Mouse (Mus musculus): ENCODE measurements around the gene Gm9821.

Gm9821 gene

GRCm38 (mm10) chr2:91945483-91945882, at the start of gene Gm9821:
Gene Gm9821, plus strand, starts transcription at chr2:91945703.
- no peak for DNase-seq (ENCODE audit: low spot score)

- DNase-seq (ENCODE audit: low spot score) = no peak
Observed at GRCm38 (mm10) chr2:91897968-91898367, 47.5 kb upstream of the Gm9821 start.

- no peak for DNase-seq (ENCODE audit: low spot score)
Observed at GRCm38 (mm10) chr2:91899141-91899540, 46.4 kb upstream of the Gm9821 start.

GRCm38 (mm10) chr2:91900431-91900830, 45.1 kb upstream of the Gm9821 start:
- no peak for DNase-seq (ENCODE audit: low spot score)

- DNase-seq (ENCODE audit: low spot score) = no peak
Observed at GRCm38 (mm10) chr2:91902336-91902735, 43.2 kb upstream of the Gm9821 start.

- no peak for DNase-seq (ENCODE audit: low spot score)
Observed at GRCm38 (mm10) chr2:91903171-91903925, 42.2 kb upstream of the Gm9821 start.

GRCm38 (mm10) chr2:91904618-91905307, 40.7 kb upstream of the Gm9821 start:
- DNase-seq (ENCODE audit: low spot score) = no peak

GRCm38 (mm10) chr2:91906141-91906540, 39.4 kb upstream of the Gm9821 start:
- no peak for DNase-seq (ENCODE audit: low spot score)

GRCm38 (mm10) chr2:91912616-91913015, 32.9 kb upstream of the Gm9821 start:
- no peak for DNase-seq (ENCODE audit: low spot score)

- no peak for DNase-seq (ENCODE audit: low spot score)
Observed at GRCm38 (mm10) chr2:91913328-91914110, 32.0 kb upstream of the Gm9821 start.

GRCm38 (mm10) chr2:91916346-91916977, 29.0 kb upstream of the Gm9821 start:
- no peak for DNase-seq (ENCODE audit: low spot score)

GRCm38 (mm10) chr2:91917096-91917495, 28.4 kb upstream of the Gm9821 start:
- DNase-seq (ENCODE audit: low spot score) = no peak

GRCm38 (mm10) chr2:91920130-91920529, 25.4 kb upstream of the Gm9821 start:
- DNase-seq (ENCODE audit: low spot score) = no peak

- DNase-seq (ENCODE audit: low spot score) = peak; percentile 83
Observed at GRCm38 (mm10) chr2:91921181-91921789, 24.2 kb upstream of the Gm9821 start.

- peak; percentile 68 for DNase-seq (ENCODE audit: low spot score)
Observed at GRCm38 (mm10) chr2:91921790-91922570, 23.5 kb upstream of the Gm9821 start.

- no peak for DNase-seq (ENCODE audit: low spot score)
Observed at GRCm38 (mm10) chr2:91922586-91923414, 22.7 kb upstream of the Gm9821 start.

- peak; percentile 73 for DNase-seq (ENCODE audit: low spot score)
Observed at GRCm38 (mm10) chr2:91923415-91924337, 21.8 kb upstream of the Gm9821 start.

GRCm38 (mm10) chr2:91924726-91925125, 20.8 kb upstream of the Gm9821 start:
- DNase-seq (ENCODE audit: low spot score) = no peak

- no peak for DNase-seq (ENCODE audit: low spot score)
Observed at GRCm38 (mm10) chr2:91925442-91925841, 20.1 kb upstream of the Gm9821 start.

Data from ovary, postnatal 36 days (tissue).